Mouse (Mus musculus) spleen, adult 10 weeks (tissue): ENCODE measurements around the gene Akap12. TPM values are rescaled to one million over a fixed set of nuclear protein-coding genes. Genes with fewer than 3 reads are reported as not detected.

Experiments used
- polyA plus RNA-seq: library from polyadenylated mRNA; stranded (reverse); fragments of 350-450 nt; fragmentation: Illumina TruSeq; extraction: RNeasy Lipid Tissue Mini Kit (QIAGEN cat#74804); gene quantifications from one replicate; pipeline ENCODE4 v1.2.3, GENCODE M21; 2015; ENCODE audit warnings: low replicate concordance; ENCODE audit not compliant: insufficient read depth

The Akap12 gene
- polyA plus RNA-seq, result 22.6 TPM

DNA sequence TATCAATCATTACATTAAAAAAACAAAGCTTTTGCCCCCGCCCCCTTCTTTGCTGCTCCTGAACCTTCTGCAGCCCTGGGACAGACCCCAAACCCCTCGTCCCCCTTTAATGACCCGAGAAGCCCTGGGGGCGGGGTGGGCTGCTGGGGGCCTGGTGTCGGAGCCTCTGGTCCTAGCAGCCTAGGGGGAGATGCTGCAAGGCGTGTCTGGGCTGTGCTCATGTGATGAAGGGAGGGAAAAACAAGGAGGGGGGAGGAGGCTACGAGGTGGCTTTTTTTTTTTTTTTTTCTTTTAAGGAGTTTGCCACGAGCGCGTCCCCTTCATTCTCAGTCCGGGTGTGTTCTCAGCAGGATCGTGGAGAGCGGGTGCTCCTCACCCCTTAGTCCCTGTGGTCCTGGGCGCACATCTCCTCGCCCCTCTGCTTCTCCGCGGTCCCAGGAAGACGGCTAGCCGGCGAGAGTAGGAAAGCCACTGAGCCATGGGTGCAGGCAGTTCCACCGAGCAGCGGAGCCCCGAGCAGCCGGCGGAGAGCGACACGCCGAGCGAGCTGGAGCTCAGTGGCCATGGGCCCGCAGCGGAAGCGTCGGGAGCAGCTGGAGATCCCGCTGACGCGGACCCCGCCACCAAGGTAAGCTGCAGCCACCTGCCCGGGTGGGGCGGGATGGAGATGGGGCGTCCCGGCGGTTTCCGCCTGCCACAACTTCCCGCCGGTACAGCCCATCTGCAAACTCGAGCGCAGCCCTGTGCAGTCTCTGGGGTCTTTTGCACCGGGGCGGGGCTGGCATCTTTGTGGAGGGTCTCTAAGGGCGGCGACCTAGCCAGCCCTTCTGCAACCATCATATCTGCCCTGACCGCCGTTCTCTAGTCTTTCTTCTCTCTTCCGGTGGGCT is at the start of gene Akap12:
Akap12 (plus strand) TSS at position 340 of the 890 bp plus-strand sequence.

DNA sequence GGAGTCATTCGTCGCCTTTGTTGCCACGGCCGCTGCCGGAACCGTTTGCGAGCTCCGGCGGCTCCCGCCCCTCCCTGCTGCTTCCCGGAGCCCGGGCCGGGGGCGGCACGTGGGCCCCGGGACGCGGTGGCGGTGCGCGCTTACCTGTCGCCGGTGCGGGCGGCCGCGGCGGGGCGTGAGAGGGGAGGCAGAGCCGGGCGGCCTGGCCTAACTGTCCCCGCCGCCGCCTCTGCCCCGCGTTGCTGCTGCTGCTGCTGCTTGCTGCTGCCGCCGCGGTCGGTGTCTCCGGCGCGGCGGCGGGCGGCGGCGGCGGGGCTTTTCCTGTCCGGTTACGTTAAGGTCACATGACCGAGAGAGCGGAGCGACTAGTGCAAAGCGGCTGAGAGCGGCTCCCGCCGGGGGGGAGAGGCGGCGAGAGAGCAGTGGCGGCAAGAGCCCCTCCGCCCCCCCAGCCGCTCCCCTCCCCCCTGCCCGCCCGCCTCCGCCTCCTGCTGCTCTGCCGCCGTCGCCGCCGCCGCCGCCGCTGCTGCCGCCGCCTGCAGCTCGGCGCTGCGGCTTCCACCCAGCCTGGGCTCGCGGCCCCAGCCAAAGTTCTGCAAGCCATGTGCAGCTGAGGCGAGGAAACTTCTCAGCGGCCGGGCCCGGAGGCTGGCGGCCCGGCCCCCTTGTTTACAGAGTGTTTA is 121.7 kb downstream of the Akap12 start, which contains the start of gene Zbtb2:
Zbtb2 (minus strand) TSS at position 408 of the 683 bp plus-strand sequence.

Other genes with a start within 250 kb of the Akap12 start
- 15.7 TPM for gene Zbtb2, start 121.7 kb downstream of the Akap12 start, polyA plus RNA-seq
- gene Rmnd1, start 166.0 kb downstream of the Akap12 start, polyA plus RNA-seq, result 114 TPM
- gene Armt1, start 166.1 kb downstream of the Akap12 start, polyA plus RNA-seq, result 37.4 TPM
- gene Ccdc170, start 216.1 kb downstream of the Akap12 start, polyA plus RNA-seq, result 0.07 TPM